Mouse (Mus musculus): ENCODE results near the gene Raver2. TPM values are rescaled to one million over a fixed set of nuclear protein-coding genes. Genes with fewer than 3 reads are reported as not detected.
"Not testable (repeated sequence)": the region's sequence is repeated elsewhere in the genome, so short reads cannot be mapped to it uniquely, and the experiment has no call there.

Raver2 gene
- polyA plus RNA-seq, 1 experiment from 2014 or later: 4.4 TPM

- WGBS: 6% methylated on average over 3 of the region's 3 CpGs
- Histone ChIP-seq H3K4me1 (ENCODE audit: control insufficient read depth in 2 of 2, insufficient read depth in 2 of 2, low read length in 2 of 2) (peaks cover 0 to 8% of the 10 kb centered on the region in 2 experiments; a peak in 2 of 4 replicates), H3K27ac (replicated peaks in 1 of 2; ENCODE audit: control insufficient read depth in 1 of 2, insufficient read depth in 1 of 2, low read depth in 2 of 2, low read length in 2 of 2) (no peak overlapping the region), H3K4me2 (ENCODE audit: low read length) (no peak overlapping the region), H3K36me3 (ENCODE audit: control insufficient read depth, insufficient read depth, low read length) (no peaks in the 10 kb centered on the region), H3K4me3 (ENCODE audit: control insufficient read depth in 1 of 2, insufficient read depth in 1 of 2, low read depth in 1 of 2, low read length in 2 of 2) (no peak overlapping the region), H3K9ac (ENCODE audit: low read length) (no peak overlapping the region), H3K9me3 (ENCODE audit: control insufficient read depth, low read length) (no peaks in the 10 kb centered on the region), H3K27me3 (ENCODE audit: control insufficient read depth, insufficient read depth, low read length) (no peaks in the 10 kb centered on the region)
- no peak for ATAC-seq (ENCODE audit: insufficient number of reproducible peaks, insufficient read depth, low FRiP score, low read depth)
Observed at GRCm38 (mm10) chr4:101080016-101080415, 11.2 kb downstream of the Raver2 start.

DNA sequence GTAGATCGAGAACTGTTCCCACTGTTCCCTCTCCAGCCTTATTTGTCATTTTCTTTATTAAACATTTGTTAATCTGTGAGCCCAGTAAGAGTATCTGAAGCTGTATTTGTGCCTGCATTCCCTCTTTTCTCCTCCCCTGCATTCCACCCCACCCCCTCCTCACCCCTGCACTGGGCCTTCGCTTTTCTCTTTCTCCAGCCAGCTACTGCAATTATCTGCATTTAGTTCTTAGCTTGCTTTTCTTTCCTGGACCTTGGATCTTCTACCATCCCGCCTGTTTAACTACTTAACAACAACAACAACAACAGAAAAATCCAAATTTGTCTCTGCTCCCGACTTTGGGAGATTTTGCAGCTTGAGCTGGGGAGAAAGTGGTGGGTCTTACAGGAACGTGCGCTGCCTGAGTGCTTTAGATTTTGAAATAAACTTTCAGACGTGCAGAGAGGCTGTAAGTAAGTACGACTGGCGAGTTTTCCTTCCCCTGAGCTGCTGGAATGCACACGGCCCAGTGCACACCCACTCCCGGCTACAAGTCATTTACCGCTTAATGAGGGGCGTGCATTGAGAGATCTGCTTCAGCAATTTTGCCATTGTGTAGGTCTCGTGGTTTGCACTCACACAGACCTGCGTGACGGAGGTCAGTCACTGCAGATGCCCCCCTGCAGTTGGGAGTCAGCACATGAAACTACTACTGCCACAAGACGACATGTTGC is 13.5 kb downstream of the Raver2 start:
- WGBS: 58% methylated on average over 17 of the region's 17 CpGs
- H3K4me2 ChIP-seq (ENCODE audit: low read length): no peak overlapping the region
- ATAC-seq (ENCODE audit: insufficient number of reproducible peaks, insufficient read depth, low FRiP score, low read depth): no peak
- no peak overlapping the region for H3K9ac ChIP-seq (ENCODE audit: low read length)
- H3K9me3 ChIP-seq (ENCODE audit: control insufficient read depth, low read length): no peaks in the 10 kb centered on the region
- H3K27me3 ChIP-seq (ENCODE audit: control insufficient read depth, insufficient read depth, low read length): no peaks in the 10 kb centered on the region
- H3K4me1 ChIP-seq (ENCODE audit: control insufficient read depth in 2 of 2, insufficient read depth in 2 of 2, low read length in 2 of 2): peaks cover 0 to 8% of the 10 kb centered on the region in 2 experiments; a peak in 2 of 4 replicates
- no peak overlapping the region for H3K4me3 ChIP-seq (ENCODE audit: control insufficient read depth in 1 of 2, insufficient read depth in 1 of 2, low read depth in 1 of 2, low read length in 2 of 2)
- no peaks in the 10 kb centered on the region for H3K36me3 ChIP-seq (ENCODE audit: control insufficient read depth, insufficient read depth, low read length)
- H3K27ac ChIP-seq (replicated peaks in 1 of 2; ENCODE audit: control insufficient read depth in 1 of 2, insufficient read depth in 1 of 2, low read depth in 2 of 2, low read length in 2 of 2): no peak overlapping the region

GRCm38 (mm10) chr4:101084863-101085262 is 16.1 kb downstream of the Raver2 start:
- H3K9ac ChIP-seq (ENCODE audit: low read length): no peak overlapping the region
- peaks cover 0 to 8% of the 10 kb centered on the region in 2 experiments; a peak in 2 of 4 replicates for H3K4me1 ChIP-seq (ENCODE audit: control insufficient read depth in 2 of 2, insufficient read depth in 2 of 2, low read length in 2 of 2)
- no peaks in the 10 kb centered on the region for H3K27me3 ChIP-seq (ENCODE audit: control insufficient read depth, insufficient read depth, low read length)
- H3K9me3 ChIP-seq (ENCODE audit: control insufficient read depth, low read length): no peaks in the 10 kb centered on the region
- no peak overlapping the region for H3K27ac ChIP-seq (replicated peaks in 1 of 2; ENCODE audit: control insufficient read depth in 1 of 2, insufficient read depth in 1 of 2, low read depth in 2 of 2, low read length in 2 of 2)
- H3K4me3 ChIP-seq (ENCODE audit: control insufficient read depth in 1 of 2, insufficient read depth in 1 of 2, low read depth in 1 of 2, low read length in 2 of 2): no peak overlapping the region
- no peaks in the 10 kb centered on the region for H3K36me3 ChIP-seq (ENCODE audit: control insufficient read depth, insufficient read depth, low read length)
- WGBS: 86% methylated on average over 4 of the region's 4 CpGs
- ATAC-seq (ENCODE audit: insufficient number of reproducible peaks, insufficient read depth, low FRiP score, low read depth): no peak
- H3K4me2 ChIP-seq (ENCODE audit: low read length): no peak overlapping the region

GRCm38 (mm10) chr4:101086040-101086439 is 17.3 kb downstream of the Raver2 start:
- H3K4me3 ChIP-seq (ENCODE audit: control insufficient read depth in 1 of 2, insufficient read depth in 1 of 2, low read depth in 1 of 2, low read length in 2 of 2): no peak overlapping the region
- WGBS: 49% methylated on average over 3 of the region's 3 CpGs
- ATAC-seq (ENCODE audit: insufficient number of reproducible peaks, insufficient read depth, low FRiP score, low read depth): no peak
- no peaks in the 10 kb centered on the region for H3K9me3 ChIP-seq (ENCODE audit: control insufficient read depth, low read length)
- no peaks in the 10 kb centered on the region for H3K36me3 ChIP-seq (ENCODE audit: control insufficient read depth, insufficient read depth, low read length)
- no peaks in the 10 kb centered on the region for H3K27me3 ChIP-seq (ENCODE audit: control insufficient read depth, insufficient read depth, low read length)
- H3K4me2 ChIP-seq (ENCODE audit: low read length): no peak overlapping the region
- H3K4me1 ChIP-seq (ENCODE audit: control insufficient read depth in 2 of 2, insufficient read depth in 2 of 2, low read length in 2 of 2): peaks cover 0 to 4% of the 10 kb centered on the region in 2 experiments; a peak in 2 of 4 replicates
- H3K27ac ChIP-seq (replicated peaks in 1 of 2; ENCODE audit: control insufficient read depth in 1 of 2, insufficient read depth in 1 of 2, low read depth in 2 of 2, low read length in 2 of 2): no peak overlapping the region
- no peak overlapping the region for H3K9ac ChIP-seq (ENCODE audit: low read length)

DNA sequence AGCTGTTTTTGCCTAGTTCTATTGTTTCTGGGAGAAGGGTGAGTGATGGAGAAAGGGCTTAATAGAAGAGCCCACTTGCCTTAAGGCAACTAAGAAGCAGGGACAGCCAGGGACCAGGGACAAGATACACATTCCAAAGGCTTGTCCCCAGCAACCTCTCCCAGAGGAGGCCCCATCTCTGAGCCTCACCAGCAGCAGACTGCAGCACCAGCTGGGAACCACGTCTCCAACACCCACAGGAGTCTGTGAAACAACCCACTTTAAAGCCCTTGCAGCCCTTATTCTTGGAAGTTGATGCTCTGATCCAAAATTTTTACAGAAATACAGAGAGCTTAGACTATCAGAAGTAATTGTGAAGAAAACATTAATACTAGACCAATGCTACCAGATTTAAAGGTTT is 18.9 kb downstream of the Raver2 start:
- H3K9me3 ChIP-seq (ENCODE audit: control insufficient read depth, low read length): no peaks in the 10 kb centered on the region
- no peaks in the 10 kb centered on the region for H3K36me3 ChIP-seq (ENCODE audit: control insufficient read depth, insufficient read depth, low read length)
- no peak overlapping the region for H3K4me2 ChIP-seq (ENCODE audit: low read length)
- no peaks in the 10 kb centered on the region for H3K27me3 ChIP-seq (ENCODE audit: control insufficient read depth, insufficient read depth, low read length)
- ATAC-seq (ENCODE audit: insufficient number of reproducible peaks, insufficient read depth, low FRiP score, low read depth): no peak
- H3K4me3 ChIP-seq (ENCODE audit: control insufficient read depth in 1 of 2, insufficient read depth in 1 of 2, low read depth in 1 of 2, low read length in 2 of 2): no peak overlapping the region
- no peak overlapping the region for H3K27ac ChIP-seq (replicated peaks in 1 of 2; ENCODE audit: control insufficient read depth in 1 of 2, insufficient read depth in 1 of 2, low read depth in 2 of 2, low read length in 2 of 2)
- 63% methylated on average over 1 of the region's 1 CpGs for WGBS
- H3K4me1 ChIP-seq (ENCODE audit: control insufficient read depth in 2 of 2, insufficient read depth in 2 of 2, low read length in 2 of 2): no peaks in the 10 kb centered on the region
- no peak overlapping the region for H3K9ac ChIP-seq (ENCODE audit: low read length)

DNA sequence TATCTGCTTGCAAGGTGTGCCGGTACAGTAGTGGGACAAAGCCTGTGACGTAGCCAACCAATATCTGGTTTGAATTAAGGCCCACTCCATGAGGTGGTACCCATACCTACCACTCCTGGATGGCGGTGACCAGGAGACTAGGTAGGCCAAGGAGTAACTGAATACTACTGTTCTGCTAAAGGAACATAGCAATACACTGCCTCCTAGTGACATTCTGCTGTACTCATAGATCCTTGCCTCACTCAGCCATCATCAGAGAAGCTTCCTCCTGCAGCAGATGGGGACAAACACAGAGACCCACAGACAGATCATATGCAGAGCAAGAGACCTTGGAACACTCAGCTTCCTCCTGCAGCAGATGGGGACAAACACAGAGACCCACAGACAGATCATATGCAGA is 21.8 kb downstream of the Raver2 start:
- H3K4me1 ChIP-seq (ENCODE audit: control insufficient read depth in 2 of 2, insufficient read depth in 2 of 2, low read length in 2 of 2); H3K36me3 ChIP-seq (ENCODE audit: control insufficient read depth, insufficient read depth, low read length); H3K9me3 ChIP-seq (ENCODE audit: control insufficient read depth, low read length); H3K27me3 ChIP-seq (ENCODE audit: control insufficient read depth, insufficient read depth, low read length); H3K4me2 ChIP-seq (ENCODE audit: low read length); H3K9ac ChIP-seq (ENCODE audit: low read length); H3K27ac ChIP-seq (replicated peaks in 1 of 2; ENCODE audit: control insufficient read depth in 1 of 2, insufficient read depth in 1 of 2, low read depth in 2 of 2, low read length in 2 of 2); H3K4me3 ChIP-seq (ENCODE audit: control insufficient read depth in 1 of 2, insufficient read depth in 1 of 2, low read depth in 1 of 2, low read length in 2 of 2); ATAC-seq (ENCODE audit: insufficient number of reproducible peaks, insufficient read depth, low FRiP score, low read depth): not testable (repeated sequence)
- WGBS: 94% methylated on average over 3 of the region's 3 CpGs

GRCm38 (mm10) chr4:101093292-101093691 is 24.5 kb downstream of the Raver2 start:
- Histone ChIP-seq H3K9ac (ENCODE audit: low read length) (no peak overlapping the region), H3K4me2 (ENCODE audit: low read length) (no peak overlapping the region; the same call in 1 of the 2 replicates), H3K4me1 (ENCODE audit: control insufficient read depth in 2 of 2, insufficient read depth in 2 of 2, low read length in 2 of 2) (peaks cover 4 to 9% of the 10 kb centered on the region in 2 experiments), H3K4me3 (ENCODE audit: control insufficient read depth in 1 of 2, insufficient read depth in 1 of 2, low read depth in 1 of 2, low read length in 2 of 2) (no peak overlapping the region), H3K27me3 (ENCODE audit: control insufficient read depth, insufficient read depth, low read length) (no peaks in the 10 kb centered on the region), H3K9me3 (ENCODE audit: control insufficient read depth, low read length) (no peaks in the 10 kb centered on the region), H3K27ac (replicated peaks in 1 of 2; ENCODE audit: control insufficient read depth in 1 of 2, insufficient read depth in 1 of 2, low read depth in 2 of 2, low read length in 2 of 2) (no peak overlapping the region), H3K36me3 (ENCODE audit: control insufficient read depth, insufficient read depth, low read length) (no peaks in the 10 kb centered on the region)
- ATAC-seq (ENCODE audit: insufficient number of reproducible peaks, insufficient read depth, low FRiP score, low read depth): no peak
- 44% methylated on average over 10 of the region's 10 CpGs for WGBS

DNA sequence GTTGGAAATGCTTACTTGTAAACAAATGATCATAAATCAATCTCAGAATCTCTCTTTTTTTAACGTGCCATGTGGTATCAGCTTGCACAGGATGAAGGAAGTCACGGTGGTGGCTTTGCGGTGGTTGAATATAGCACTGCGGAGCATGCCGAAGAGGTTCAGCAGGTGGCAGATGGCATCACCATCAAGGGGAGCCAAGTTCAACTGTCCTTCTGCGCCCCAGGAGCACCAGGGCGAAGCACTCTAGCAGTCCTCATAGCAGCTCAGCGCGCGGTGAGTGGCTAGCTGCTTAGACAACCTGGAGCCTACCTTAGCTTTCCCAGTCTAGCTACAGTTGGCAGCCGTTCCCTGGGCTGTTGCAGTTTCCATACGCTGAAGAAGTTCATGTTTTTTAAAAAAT is 38.3 kb downstream of the Raver2 start:
- H3K4me1 ChIP-seq (ENCODE audit: control insufficient read depth in 2 of 2, insufficient read depth in 2 of 2, low read length in 2 of 2): no peaks in the 10 kb centered on the region
- H3K9me3 ChIP-seq (ENCODE audit: control insufficient read depth, low read length): peaks cover 14% of the 10 kb centered on the region
- H3K4me2 ChIP-seq (ENCODE audit: low read length): no peak overlapping the region
- no peak for ATAC-seq (ENCODE audit: insufficient number of reproducible peaks, insufficient read depth, low FRiP score, low read depth)
- 88% methylated on average over 12 of the region's 12 CpGs for WGBS
- H3K36me3 ChIP-seq (ENCODE audit: control insufficient read depth, insufficient read depth, low read length): no peaks in the 10 kb centered on the region
- H3K27me3 ChIP-seq (ENCODE audit: control insufficient read depth, insufficient read depth, low read length): no peaks in the 10 kb centered on the region
- H3K4me3 ChIP-seq (ENCODE audit: control insufficient read depth in 1 of 2, insufficient read depth in 1 of 2, low read depth in 1 of 2, low read length in 2 of 2): no peak overlapping the region
- H3K27ac ChIP-seq (replicated peaks in 1 of 2; ENCODE audit: control insufficient read depth in 1 of 2, insufficient read depth in 1 of 2, low read depth in 2 of 2, low read length in 2 of 2): no peak overlapping the region
- no peak overlapping the region for H3K9ac ChIP-seq (ENCODE audit: low read length)

Measured in heart, embryonic 14.5 days (tissue).